Comparison of ENCODE assay signal across 34 mouse cellular contexts in the genomic region with DNA sequence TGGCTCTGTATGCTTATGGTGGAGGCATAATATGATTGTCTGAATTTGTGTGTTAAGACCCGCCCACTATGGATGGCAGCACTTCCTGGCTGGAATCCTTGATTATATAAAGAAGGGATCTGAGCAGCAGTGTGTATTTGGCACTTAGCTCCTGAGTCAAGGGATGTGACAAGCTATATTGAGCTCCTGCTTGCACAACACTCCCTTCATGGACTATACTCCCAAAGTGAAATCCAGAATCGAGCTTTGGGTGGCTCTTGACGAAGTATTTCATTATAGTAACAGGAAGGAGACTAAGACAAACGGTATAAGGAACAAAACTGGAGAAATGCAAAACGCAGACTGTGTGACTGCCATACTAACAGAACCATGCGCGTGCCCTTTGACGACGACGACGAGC.
A peak's percentile ranks its signal among the peaks of the same experiment; 100 is the strongest.
DNase-seq lines count a peak whose midpoint lies in the region; ATAC-seq and TF ChIP-seq lines count a peak whose summit lies in the region.
"Had no signal": no experiment of that assay in that cellular context is flagged by ENCODE, and none has a peak within 500 bp of the region (broad histone marks: within the 10 kb centered on the region; RNA-seq: fewer than 3 reads in every experiment).

No protein-coding gene starts in this region.

- no peak overlapping the region for H3K4me2 ChIP-seq in forebrain, postnatal 0 days (ENCODE audit: low read depth)
- no peak overlapping the region for H3K4me2 ChIP-seq in forebrain, embryonic 14.5 days (ENCODE audit: low read length)
- H3K4me2 ChIP-seq: embryonic facial prominence, embryonic 12.5 days; forebrain, embryonic 15.5 days; heart, embryonic 11.5 days; hindbrain, embryonic 13.5 days; kidney, embryonic 15.5 days; limb, embryonic 15.5 days; liver, embryonic 13.5 days; midbrain, embryonic 13.5 days; neural tube, embryonic 13.5 days; stomach, embryonic 15.5 days had no signal

- H3K4me1 ChIP-seq in forebrain, postnatal 0 days (ENCODE audit: insufficient read depth), result no peaks in the 10 kb centered on the region
- 0 out of 2 replicates have a peak, but pooled peaks cover 2% of the 10 kb centered on the region for H3K4me1 ChIP-seq in forebrain, embryonic 14.5 days (ENCODE audit: control insufficient read depth, insufficient read depth, low read length)
- H3K4me1 ChIP-seq: embryonic facial prominence, embryonic 12.5 days; limb, embryonic 10.5 days; limb, embryonic 15.5 days; liver, embryonic 13.5 days; stomach, embryonic 15.5 days had no signal

- H3K27me3 ChIP-seq in forebrain, postnatal 0 days (ENCODE audit: insufficient read depth, low read length), result no peaks in the 10 kb centered on the region
- H3K27me3 ChIP-seq in forebrain, embryonic 14.5 days (replicated peaks; ENCODE audit: control insufficient read depth, insufficient read depth, low read length), result no peaks in the 10 kb centered on the region
- H3K27me3 ChIP-seq: embryonic facial prominence, embryonic 12.5 days; forebrain, embryonic 15.5 days; hindbrain, embryonic 13.5 days; kidney, embryonic 15.5 days; limb, embryonic 15.5 days; liver, embryonic 13.5 days; midbrain, embryonic 13.5 days; neural tube, embryonic 13.5 days; stomach, embryonic 15.5 days had no signal

- WGBS in forebrain, postnatal 0 days, result 78% methylated on average over 11 of the region's 11 CpGs
- 90% methylated on average over 11 of the region's 11 CpGs for WGBS in forebrain, embryonic 14.5 days

- no peak overlapping the region for H3K27ac ChIP-seq in forebrain, postnatal 0 days (ENCODE audit: low read depth, low read length)
- H3K27ac ChIP-seq in forebrain, embryonic 14.5 days (ENCODE audit: low read depth, low read length), result no peak overlapping the region
- H3K27ac ChIP-seq: embryonic facial prominence, embryonic 12.5 days; forebrain, embryonic 15.5 days; hindbrain, embryonic 13.5 days; kidney, embryonic 15.5 days; layer of hippocampus, adult 2 months; limb, embryonic 10.5 days; limb, embryonic 15.5 days; liver, embryonic 13.5 days; macrophage; midbrain, embryonic 13.5 days; neural tube, embryonic 13.5 days; stomach, embryonic 15.5 days had no signal

- H3K9me3 ChIP-seq in forebrain, postnatal 0 days (ENCODE audit: low read length), result no peaks in the 10 kb centered on the region
- H3K9me3 ChIP-seq in forebrain, embryonic 14.5 days (replicated peaks; ENCODE audit: control insufficient read depth, low read length), result no peaks in the 10 kb centered on the region
- H3K9me3 ChIP-seq: embryonic facial prominence, embryonic 12.5 days; forebrain, embryonic 15.5 days; hindbrain, embryonic 13.5 days; kidney, embryonic 15.5 days; limb, embryonic 10.5 days; limb, embryonic 15.5 days; liver, embryonic 13.5 days; midbrain, embryonic 13.5 days; neural tube, embryonic 13.5 days; stomach, embryonic 15.5 days had no signal

- no peak overlapping the region for H3K9ac ChIP-seq in forebrain, postnatal 0 days
- no peak overlapping the region for H3K9ac ChIP-seq in forebrain, embryonic 14.5 days (ENCODE audit: low read length)
- H3K9ac ChIP-seq: embryonic facial prominence, embryonic 12.5 days; forebrain, embryonic 15.5 days; hindbrain, embryonic 13.5 days; kidney, embryonic 15.5 days; limb, embryonic 15.5 days; liver, embryonic 13.5 days; midbrain, embryonic 13.5 days; neural tube, embryonic 13.5 days; stomach, embryonic 15.5 days had no signal

- peak; percentile 63 for ATAC-seq in forebrain, postnatal 0 days
- ATAC-seq in forebrain, embryonic 14.5 days, result no peak
- ATAC-seq: forebrain, embryonic 15.5 days; intestine, embryonic 16.5 days; midbrain, embryonic 13.5 days had no signal

- H3K36me3 ChIP-seq in forebrain, postnatal 0 days (ENCODE audit: insufficient read depth), result no peaks in the 10 kb centered on the region
- H3K36me3 ChIP-seq in forebrain, embryonic 14.5 days (ENCODE audit: control insufficient read depth, insufficient read depth, low read length), result no peaks in the 10 kb centered on the region
- H3K36me3 ChIP-seq: embryonic facial prominence, embryonic 12.5 days; forebrain, embryonic 15.5 days; G1E; hindbrain, embryonic 13.5 days; kidney, embryonic 15.5 days; limb, embryonic 10.5 days; limb, embryonic 15.5 days; liver, embryonic 13.5 days; midbrain, embryonic 13.5 days; neural tube, embryonic 13.5 days; stomach, embryonic 15.5 days had no signal

- no peak overlapping the region for H3K4me3 ChIP-seq in forebrain, postnatal 0 days (ENCODE audit: low read depth, low read length)
- no peak overlapping the region for H3K4me3 ChIP-seq in forebrain, embryonic 14.5 days (ENCODE audit: low read depth, low read length)
- H3K4me3 ChIP-seq: embryonic facial prominence, embryonic 12.5 days; forebrain, embryonic 15.5 days; hindbrain, embryonic 13.5 days; kidney, embryonic 15.5 days; layer of hippocampus, adult 2 months; limb, embryonic 10.5 days; limb, embryonic 15.5 days; liver, embryonic 13.5 days; midbrain, embryonic 13.5 days; neural tube, embryonic 13.5 days; stomach, embryonic 15.5 days had no signal

- no peak for DNase-seq in forebrain, postnatal 0 days
- no peak for DNase-seq in forebrain, embryonic 14.5 days (ENCODE audit: low spot score)
- DNase-seq in left cerebral cortex, adult 18-20 months (ENCODE audit: low spot score in 2 of 2), result peak; percentile 31 to 48
- no peak for DNase-seq in left cerebral cortex, postnatal 10 days (ENCODE audit: extremely low spot score in 1 of 2, low spot score in 2 of 2)
- peak; percentile 83 for DNase-seq in brain, adult 2 months (ENCODE audit: low read depth, low spot score)
- DNase-seq in left cerebral cortex, postnatal 36 days (ENCODE audit: low spot score in 2 of 2), result peak; percentile 34 to 41
- DNase-seq in urinary bladder, adult 18-20 months (ENCODE audit: low spot score in 2 of 2), result no peak
- DNase-seq: adrenal gland, adult 8-10 months; cerebellum, adult 11 months; cerebellum, adult 9-11 months; embryo, embryonic 11 days; gastrocnemius, postnatal 25 days; heart, adult 18-20 months; heart, postnatal 4 days; kidney, postnatal 25 days; liver, embryonic 13.5 days; lung, adult 18-20 months; lung, postnatal 10 days; thymus, adult 2 months; thymus, postnatal 36 days had no signal

- intact Hi-C loops in left cerebral cortex, postnatal 10 days (cut with DNase I), result no loop called here
- intact Hi-C loops in left cerebral cortex, postnatal 36 days (cut with DNase I), result no loop called here

- TF ChIP-seq CTCF in forebrain, postnatal 0 days (IDR thresholded peaks at IDR 0.05; ENCODE audit: low read depth), result no peak

Comparison
In these comparisons a context has a peak if more than half of its experiments do, and no peak if none do; other contexts are left out.
1. DNase-seq: peak in left cerebral cortex, adult 18-20 months (2 of 2), brain, adult 2 months (single experiment) and left cerebral cortex, postnatal 36 days (2 of 2); none in forebrain, postnatal 0 days (single experiment), forebrain, embryonic 14.5 days (single experiment), left cerebral cortex, postnatal 10 days (0 of 2) and urinary bladder, adult 18-20 months (0 of 2).